Mouse (Mus musculus): ENCODE data around the gene Fhad1. TPM values are rescaled to one million over a fixed set of nuclear protein-coding genes. Genes with fewer than 3 reads are reported as not detected.
A peak's percentile ranks its signal among the peaks of the same experiment; 100 is the strongest.

Fhad1 gene
- polyA plus RNA-seq, 1 experiment, result 2.1 TPM

DNA sequence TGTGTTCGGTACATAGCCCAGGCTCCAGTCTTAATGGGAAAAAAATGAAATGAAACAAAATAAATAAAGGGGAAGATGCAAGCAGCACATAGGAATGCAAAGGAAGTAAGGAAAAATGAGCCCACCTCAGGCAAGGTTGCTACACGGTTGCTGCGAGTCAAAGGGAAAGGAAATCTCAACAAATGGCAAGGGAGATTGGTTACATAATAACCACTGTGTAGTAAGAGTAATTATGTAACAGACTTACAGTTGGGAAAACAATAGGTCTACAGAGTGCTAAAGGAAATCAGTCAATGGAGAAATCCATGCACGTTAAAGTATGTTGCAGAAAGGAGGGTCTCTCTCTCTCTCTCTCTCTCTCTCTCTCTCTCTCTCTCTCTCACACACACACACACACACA is 55.3 kb downstream of the Fhad1 start:
- no peak overlapping the region for H3K27ac ChIP-seq (ENCODE audit: insufficient read depth, low read length)
- H3K4me3 ChIP-seq (ENCODE audit: low read depth, low read length), result no peak overlapping the region
- no peak overlapping the region for H3K9ac ChIP-seq (ENCODE audit: low read depth, poor library complexity, severe bottlenecking)
- peaks cover 2% of the 10 kb centered on the region for H3K4me1 ChIP-seq (ENCODE audit: control insufficient read depth, insufficient read depth, low read length)
- no peaks in the 10 kb centered on the region for H3K9me3 ChIP-seq (replicated peaks; ENCODE audit: control insufficient read depth, insufficient read depth, low read length, poor library complexity, severe bottlenecking)
- H3K36me3 ChIP-seq (ENCODE audit: control insufficient read depth, insufficient read depth, low read length, poor library complexity, severe bottlenecking), result no peaks in the 10 kb centered on the region
- TF ChIP-seq POLR2A (IDR thresholded peaks at IDR 0.05; ENCODE audit: insufficient read depth, low read length) (no peak), EP300 (IDR thresholded peaks at IDR 0.05; ENCODE audit: insufficient read depth, low read depth, low read length) (no peak), CTCF (IDR thresholded peaks at IDR 0.05; ENCODE audit: low read depth, low read length) (no peak)
- no peaks in the 10 kb centered on the region for H3K27me3 ChIP-seq (ENCODE audit: control insufficient read depth, insufficient read depth, low read length, poor library complexity, severe bottlenecking)

DNA sequence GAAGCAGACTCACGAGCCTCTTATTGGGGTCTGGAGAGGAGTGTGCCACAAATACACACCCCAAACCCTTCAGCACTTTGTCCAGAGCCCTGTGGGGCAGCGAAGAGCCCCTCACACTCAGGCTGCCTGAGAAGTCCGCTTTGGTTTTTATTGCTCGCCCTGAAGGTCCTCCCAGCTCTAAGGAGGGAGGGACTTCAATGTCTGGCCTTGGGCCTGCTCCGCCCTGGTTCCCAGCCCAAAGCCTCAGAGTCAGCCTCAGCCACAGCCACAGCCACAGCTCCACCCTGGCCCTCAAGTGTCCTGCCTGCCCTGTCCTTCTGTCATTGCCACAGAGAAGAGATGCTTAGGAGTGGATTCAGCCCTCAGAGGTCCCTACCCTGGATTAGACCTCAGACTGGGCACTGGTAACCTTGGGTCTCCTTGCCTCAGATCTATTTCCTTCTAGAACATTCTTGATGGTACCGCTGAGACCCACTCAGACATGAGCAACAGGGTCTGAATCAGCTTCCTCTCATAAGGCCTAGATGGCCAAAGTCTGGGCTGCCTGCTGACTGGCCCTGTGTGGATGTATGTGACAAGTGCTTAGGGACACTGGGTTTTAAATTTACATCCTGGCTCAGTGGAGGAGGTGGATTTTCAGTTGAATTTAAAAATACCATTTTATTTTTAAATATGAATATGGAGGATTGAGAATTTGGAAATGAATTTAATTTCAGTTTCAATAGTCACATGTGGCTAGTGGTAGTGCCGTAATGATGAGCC is 56.1 kb downstream of the Fhad1 start:
- H3K4me1 ChIP-seq (ENCODE audit: control insufficient read depth, insufficient read depth, low read length), result peaks cover 2% of the 10 kb centered on the region

DNA sequence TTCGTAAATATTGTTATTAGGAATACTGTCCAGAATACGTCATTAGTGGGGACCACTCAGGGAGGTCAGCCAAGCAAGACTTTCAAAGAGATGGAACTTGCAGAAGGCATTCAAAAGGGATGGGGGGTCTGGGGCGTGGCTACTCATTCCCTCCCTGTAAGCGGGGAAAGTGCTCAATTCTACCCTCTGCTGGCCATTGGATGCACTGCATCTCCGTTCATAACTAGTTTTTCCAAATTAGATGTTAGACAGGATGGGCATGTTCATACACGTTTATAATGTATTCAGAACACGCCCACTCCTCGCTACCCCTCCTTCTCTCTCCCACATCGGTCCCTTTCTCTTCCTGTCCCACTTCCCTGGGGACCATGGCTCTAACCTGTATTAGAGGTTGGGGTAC is 56.7 kb downstream of the Fhad1 start:
- no peak overlapping the region for H3K27ac ChIP-seq (ENCODE audit: insufficient read depth, low read length)
- H3K4me1 ChIP-seq (ENCODE audit: control insufficient read depth, insufficient read depth, low read length), result peaks cover 2% of the 10 kb centered on the region
- no peaks in the 10 kb centered on the region for H3K9me3 ChIP-seq (replicated peaks; ENCODE audit: control insufficient read depth, insufficient read depth, low read length, poor library complexity, severe bottlenecking)
- H3K27me3 ChIP-seq (ENCODE audit: control insufficient read depth, insufficient read depth, low read length, poor library complexity, severe bottlenecking), result no peaks in the 10 kb centered on the region
- TF ChIP-seq CTCF (IDR thresholded peaks at IDR 0.05; ENCODE audit: low read depth, low read length) (peak; percentile 63), EP300 (IDR thresholded peaks at IDR 0.05; ENCODE audit: insufficient read depth, low read depth, low read length) (no peak)
- H3K9ac ChIP-seq (ENCODE audit: low read depth, poor library complexity, severe bottlenecking), result no peak overlapping the region
- H3K36me3 ChIP-seq (ENCODE audit: control insufficient read depth, insufficient read depth, low read length, poor library complexity, severe bottlenecking), result no peaks in the 10 kb centered on the region
- H3K4me3 ChIP-seq (ENCODE audit: low read depth, low read length), result no peak overlapping the region

More for the DNA sequence above, 56.1 kb downstream of the Fhad1 start:
- Histone ChIP-seq H3K4me3 (ENCODE audit: low read depth, low read length) (no peak overlapping the region), H3K27ac (ENCODE audit: insufficient read depth, low read length) (no peak overlapping the region), H3K9ac (ENCODE audit: low read depth, poor library complexity, severe bottlenecking) (no peak overlapping the region), H3K9me3 (replicated peaks; ENCODE audit: control insufficient read depth, insufficient read depth, low read length, poor library complexity, severe bottlenecking) (no peaks in the 10 kb centered on the region), H3K36me3 (ENCODE audit: control insufficient read depth, insufficient read depth, low read length, poor library complexity, severe bottlenecking) (no peaks in the 10 kb centered on the region), H3K27me3 (ENCODE audit: control insufficient read depth, insufficient read depth, low read length, poor library complexity, severe bottlenecking) (no peaks in the 10 kb centered on the region)
- no peak for TF ChIP-seq POLR2A (IDR thresholded peaks at IDR 0.05; ENCODE audit: insufficient read depth, low read length)
- no peak for TF ChIP-seq EP300 (IDR thresholded peaks at IDR 0.05; ENCODE audit: insufficient read depth, low read depth, low read length)
- TF ChIP-seq CTCF (IDR thresholded peaks at IDR 0.05; ENCODE audit: low read depth, low read length), result no peak

DNA sequence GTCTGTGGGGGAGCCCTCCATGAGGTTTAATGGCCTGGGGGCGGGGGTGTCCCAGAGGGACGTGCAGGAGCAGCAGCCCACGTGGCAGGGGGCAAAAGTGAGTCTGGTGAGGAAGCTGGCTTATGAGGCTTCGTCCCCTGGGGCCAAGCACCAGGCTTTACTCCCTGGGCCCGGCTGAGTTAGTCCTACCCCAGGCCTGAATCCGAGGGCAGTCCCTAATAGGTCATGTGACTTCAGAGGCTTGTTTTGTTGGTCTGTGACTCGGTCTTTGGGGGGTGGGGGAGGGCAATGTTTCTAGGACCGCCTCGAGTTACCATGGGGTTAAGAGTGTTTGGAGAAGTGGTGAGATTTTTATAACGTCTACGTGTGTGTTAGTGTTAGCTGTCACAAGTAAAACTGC is 57.1 kb downstream of the Fhad1 start:
- Histone ChIP-seq H3K4me3 (ENCODE audit: low read depth, low read length) (no peak overlapping the region), H3K9me3 (replicated peaks; ENCODE audit: control insufficient read depth, insufficient read depth, low read length, poor library complexity, severe bottlenecking) (no peaks in the 10 kb centered on the region), H3K9ac (ENCODE audit: low read depth, poor library complexity, severe bottlenecking) (no peak overlapping the region), H3K4me1 (ENCODE audit: control insufficient read depth, insufficient read depth, low read length) (peaks cover 2% of the 10 kb centered on the region), H3K36me3 (ENCODE audit: control insufficient read depth, insufficient read depth, low read length, poor library complexity, severe bottlenecking) (no peaks in the 10 kb centered on the region), H3K27me3 (ENCODE audit: control insufficient read depth, insufficient read depth, low read length, poor library complexity, severe bottlenecking) (no peaks in the 10 kb centered on the region), H3K27ac (ENCODE audit: insufficient read depth, low read length) (no peak overlapping the region)
- no peak for TF ChIP-seq CTCF (IDR thresholded peaks at IDR 0.05; ENCODE audit: low read depth, low read length)
- TF ChIP-seq POLR2A (IDR thresholded peaks at IDR 0.05; ENCODE audit: insufficient read depth, low read length), result no peak

DNA sequence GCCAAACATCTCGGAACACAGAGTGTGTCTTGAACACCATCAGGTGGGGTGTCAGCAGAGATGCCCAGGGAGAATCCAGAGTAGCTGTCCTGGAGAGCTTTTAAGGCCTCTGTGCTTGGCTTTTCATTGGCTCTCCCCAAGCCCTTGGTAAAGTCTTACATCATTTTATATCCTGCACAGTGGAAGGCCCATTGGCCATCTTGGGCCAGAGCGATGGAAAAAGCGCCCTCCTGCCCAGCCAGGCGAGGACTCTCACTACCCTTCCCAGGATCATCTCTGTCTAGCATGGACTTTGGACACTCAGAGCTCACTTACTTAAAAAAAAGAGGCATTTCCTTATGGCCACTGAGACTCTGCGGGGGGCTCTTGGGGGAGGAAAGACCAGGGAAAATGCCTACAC is 58.0 kb downstream of the Fhad1 start:
- Histone ChIP-seq H3K9ac (ENCODE audit: low read depth, poor library complexity, severe bottlenecking) (no peak overlapping the region), H3K36me3 (ENCODE audit: control insufficient read depth, insufficient read depth, low read length, poor library complexity, severe bottlenecking) (no peaks in the 10 kb centered on the region), H3K27ac (ENCODE audit: insufficient read depth, low read length) (no peak overlapping the region), H3K4me1 (ENCODE audit: control insufficient read depth, insufficient read depth, low read length) (peaks cover 2% of the 10 kb centered on the region), H3K27me3 (ENCODE audit: control insufficient read depth, insufficient read depth, low read length, poor library complexity, severe bottlenecking) (no peaks in the 10 kb centered on the region), H3K9me3 (replicated peaks; ENCODE audit: control insufficient read depth, insufficient read depth, low read length, poor library complexity, severe bottlenecking) (no peaks in the 10 kb centered on the region), H3K4me3 (ENCODE audit: low read depth, low read length) (no peak overlapping the region)
- no peak for TF ChIP-seq CTCF (IDR thresholded peaks at IDR 0.05; ENCODE audit: low read depth, low read length)
- TF ChIP-seq EP300 (IDR thresholded peaks at IDR 0.05; ENCODE audit: insufficient read depth, low read depth, low read length), result no peak
- TF ChIP-seq POLR2A (IDR thresholded peaks at IDR 0.05; ENCODE audit: insufficient read depth, low read length), result no peak

DNA sequence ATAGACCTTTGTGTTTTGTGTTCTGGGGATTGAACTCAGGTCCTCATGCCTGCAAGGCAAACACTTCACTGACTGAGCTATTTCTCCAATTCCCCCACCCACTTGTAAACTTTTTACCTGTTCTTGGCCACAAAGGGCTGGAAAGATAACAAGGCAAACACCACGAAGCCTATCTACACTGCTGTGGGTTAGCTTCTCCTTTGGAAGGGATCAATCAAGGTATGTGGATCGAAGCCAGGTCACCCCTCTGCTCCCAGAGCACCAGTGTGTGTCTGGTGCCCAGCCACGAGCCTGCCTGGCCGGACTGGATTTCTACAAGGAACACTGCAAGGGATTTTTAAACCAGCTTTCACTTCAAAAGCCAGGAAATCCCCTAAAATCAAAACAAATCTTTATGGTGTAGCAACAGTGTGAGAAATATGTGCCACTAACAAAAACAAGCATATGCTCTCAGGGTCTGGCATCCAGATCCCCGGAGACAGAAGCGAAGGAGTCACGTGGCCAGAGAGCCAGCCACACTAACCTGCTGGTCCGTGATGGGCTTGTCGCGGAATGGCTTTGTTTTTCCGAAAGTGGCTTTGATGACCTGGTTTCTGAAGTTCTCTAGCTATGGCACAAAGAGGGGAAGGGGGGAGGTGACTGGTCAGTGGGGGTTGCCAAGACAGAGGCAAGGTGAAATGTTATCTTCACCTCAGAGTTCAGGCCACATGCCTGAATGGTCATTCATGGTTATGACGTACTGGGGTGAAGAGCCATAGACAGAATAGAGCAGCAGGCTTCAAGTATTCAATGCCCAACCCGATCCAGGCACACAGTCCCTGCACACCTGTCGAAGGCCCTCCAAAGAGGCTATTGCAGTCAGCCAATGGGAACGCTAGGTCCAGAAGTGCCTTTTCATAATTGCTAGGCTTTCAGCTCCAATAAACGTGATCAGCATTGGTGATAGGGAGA is 59.8 kb downstream of the Fhad1 start:
- H3K27me3 ChIP-seq (ENCODE audit: control insufficient read depth, insufficient read depth, low read length, poor library complexity, severe bottlenecking), result no peaks in the 10 kb centered on the region
- no peaks in the 10 kb centered on the region for H3K9me3 ChIP-seq (replicated peaks; ENCODE audit: control insufficient read depth, insufficient read depth, low read length, poor library complexity, severe bottlenecking)
- H3K4me1 ChIP-seq (ENCODE audit: control insufficient read depth, insufficient read depth, low read length), result peaks cover 2% of the 10 kb centered on the region

More for the DNA sequence above, 59.8 kb downstream of the Fhad1 start:
- TF ChIP-seq POLR2A (IDR thresholded peaks at IDR 0.05; ENCODE audit: insufficient read depth, low read length), result no peak
- TF ChIP-seq EP300 (IDR thresholded peaks at IDR 0.05; ENCODE audit: insufficient read depth, low read depth, low read length), result no peak
- TF ChIP-seq CTCF (IDR thresholded peaks at IDR 0.05; ENCODE audit: low read depth, low read length), result no peak
- no peaks in the 10 kb centered on the region for H3K36me3 ChIP-seq (ENCODE audit: control insufficient read depth, insufficient read depth, low read length, poor library complexity, severe bottlenecking)
- H3K27ac ChIP-seq (ENCODE audit: insufficient read depth, low read length), result no peak overlapping the region
- no peak overlapping the region for H3K4me3 ChIP-seq (ENCODE audit: low read depth, low read length)
- H3K9ac ChIP-seq (ENCODE audit: low read depth, poor library complexity, severe bottlenecking), result no peak overlapping the region

Measured in ES-Bruce4 (cell line).